Mouse (Mus musculus) CH12.LX (cell line): ENCODE results near the gene Rplp2.

Experiments
- CTCF ChIP-seq, 2 experiments: IDR thresholded peaks in 1 of 2; conservative IDR thresholded peaks in 1 of 2; 2 replicates each; pipeline ENCODE4 v1.5.1; 2011 to 2012; ENCODE audit warnings: low read depth in 2 of 2, low read length in 2 of 2, improper control_type of control experiment in 1 of 2, inconsistent platforms in 1 of 2, mild to moderate bottlenecking in 1 of 2, moderate library complexity in 1 of 2
- ELF1 ChIP-seq: IDR thresholded peaks from 2 replicates; pipeline ENCODE4 v1.6.1; 2014; ENCODE audit warnings: low read depth, mild to moderate bottlenecking, inconsistent platforms, low read length, improper control_type of control experiment

DNA sequence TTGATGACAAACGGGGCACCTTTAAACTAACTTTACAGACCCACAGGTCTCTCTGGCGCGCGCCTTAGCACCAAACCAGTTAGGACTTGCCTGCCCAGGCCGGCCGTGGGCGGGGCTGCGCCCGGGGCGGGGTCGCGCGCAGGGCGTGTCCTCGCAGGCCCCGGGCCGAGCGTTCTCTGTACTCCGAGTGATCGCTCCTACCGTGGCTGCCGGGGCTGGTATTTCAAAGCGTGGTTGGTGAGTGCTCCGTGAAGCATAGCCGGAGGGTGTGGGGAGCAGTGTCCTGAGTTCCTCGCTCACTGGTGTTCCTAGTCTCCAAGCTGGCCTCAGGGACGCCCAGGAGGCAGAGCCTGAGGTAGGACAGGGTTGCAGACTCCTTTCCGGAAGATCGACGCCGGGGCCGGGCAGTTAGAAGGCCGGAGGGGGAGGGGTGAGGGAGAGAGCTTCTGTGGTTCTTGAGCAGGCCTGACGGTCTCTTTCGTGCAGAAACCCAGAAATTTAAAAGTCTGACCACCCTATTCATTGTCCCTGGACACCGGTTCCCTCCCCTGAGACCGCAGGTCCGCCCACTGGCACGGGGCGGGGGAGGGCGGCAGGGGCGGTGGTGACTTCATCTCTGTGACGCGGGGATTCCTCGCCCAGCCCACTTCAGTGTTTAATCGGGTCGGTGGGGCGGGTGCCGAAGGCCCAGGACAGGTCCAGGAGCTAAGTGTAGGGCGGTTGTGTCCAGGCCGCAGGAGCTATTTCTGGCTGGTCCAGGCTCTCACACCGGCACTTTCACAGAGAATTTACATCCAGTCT, 20.3 kb downstream of the Rplp2 start, which contains the start of gene Cd151:
- TF ChIP-seq CTCF (conservative IDR thresholded peaks at IDR 0.05 in 1 of 2, IDR thresholded peaks at IDR 0.05 in 1 of 2; ENCODE audit: low read depth in 2 of 2, low read length in 2 of 2) (no peak), ELF1 (peak; percentile 54; the same call in 1 of the 2 replicates)
